Mouse (Mus musculus): Measurements from ENCODE around the gene Kcne1. TPM values are rescaled to one million over a fixed set of nuclear protein-coding genes. Genes with fewer than 3 reads are reported as not detected.

The Kcne1 gene
- total RNA-seq, 1 experiment: not detected

DNA sequence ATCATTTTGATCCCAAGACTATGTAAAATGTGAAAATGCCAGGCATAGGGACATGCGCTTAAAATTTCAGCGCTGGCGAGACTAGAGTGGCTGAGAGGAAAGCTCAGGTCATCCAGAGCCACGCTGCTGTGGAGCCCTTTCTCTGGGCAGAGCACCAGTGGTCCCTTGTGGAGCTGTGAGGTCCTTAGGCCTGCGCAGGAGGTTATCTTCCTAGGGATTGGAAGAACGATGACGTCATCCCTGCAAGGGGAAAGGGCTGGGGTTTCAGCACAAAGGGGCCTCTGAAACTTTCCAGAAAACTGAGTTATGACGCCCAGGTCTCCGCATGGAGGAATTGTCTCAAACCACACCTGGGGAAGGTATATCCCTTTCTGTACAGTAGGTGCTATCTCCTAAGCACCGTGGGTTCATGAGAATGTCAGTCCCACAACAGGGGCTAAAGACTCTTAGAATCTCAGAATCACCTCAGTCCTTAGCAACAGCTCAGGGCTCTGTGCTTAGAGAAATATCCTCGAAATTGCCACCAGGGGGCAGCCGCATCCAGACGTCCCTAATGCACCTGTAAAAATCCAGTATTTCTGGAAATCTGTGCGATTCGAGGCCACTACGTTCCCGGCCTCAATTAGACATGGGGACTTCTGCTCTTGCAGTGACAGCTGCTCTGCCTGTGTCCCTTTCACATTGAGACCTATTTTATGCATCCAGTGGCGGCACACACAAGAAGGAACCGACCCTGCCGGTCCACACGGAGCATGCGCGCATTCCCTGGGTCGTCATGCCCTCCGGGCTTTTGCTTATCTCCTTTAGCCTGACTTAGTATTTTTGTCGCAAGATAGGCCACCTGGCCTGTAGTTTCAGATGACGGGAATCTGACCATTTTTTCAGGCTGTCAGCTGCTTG, 18.4 kb downstream of the Kcne1 start:
- H3K4me3 ChIP-seq (ENCODE audit: insufficient read depth in 1 of 2, low read depth in 1 of 2, low read length in 2 of 2, poor library complexity in 1 of 2, severe bottlenecking in 1 of 2): peak overlapping the region in 1 of 2 experiments; percentile 58; a peak in 2 of 4 replicates
- in situ Hi-C loops (cut with MboI; ENCODE audit: low sequenced_read_pairs in 2 of 2, unreplicated experiment in 2 of 2): no loop called here
- no peaks in the 10 kb centered on the region for H3K36me3 ChIP-seq (ENCODE audit: control insufficient read depth, insufficient read depth, low read length, poor library complexity, severe bottlenecking)
- H3K9ac ChIP-seq (ENCODE audit: insufficient read depth, low read depth, low read length, poor library complexity, severe bottlenecking): no peak overlapping the region
- no peak overlapping the region for H3K27ac ChIP-seq (ENCODE audit: insufficient read depth, low read depth, low read length, poor library complexity, severe bottlenecking)
- H3K9me3 ChIP-seq (ENCODE audit: control insufficient read depth, insufficient read depth, low read depth, low read length): no peaks in the 10 kb centered on the region
- peaks cover 0 to 7% of the 10 kb centered on the region in 2 experiments; a peak in 1 of 4 replicates for H3K4me1 ChIP-seq (ENCODE audit: control insufficient read depth in 2 of 2, insufficient read depth in 2 of 2, low read length in 2 of 2, poor library complexity in 1 of 2)
- TF ChIP-seq ZNF384 (IDR thresholded peaks at IDR 0.05; ENCODE audit: low read depth, low read length) (no peak), ZC3H11A (IDR thresholded peaks at IDR 0.05; ENCODE audit: borderline replicate concordance, low read depth, low read length) (peak; percentile 57; the same call in 1 of the 2 replicates)
- peak; percentile 78 for DNase-seq (ENCODE audit: low read depth, low spot score)

DNA sequence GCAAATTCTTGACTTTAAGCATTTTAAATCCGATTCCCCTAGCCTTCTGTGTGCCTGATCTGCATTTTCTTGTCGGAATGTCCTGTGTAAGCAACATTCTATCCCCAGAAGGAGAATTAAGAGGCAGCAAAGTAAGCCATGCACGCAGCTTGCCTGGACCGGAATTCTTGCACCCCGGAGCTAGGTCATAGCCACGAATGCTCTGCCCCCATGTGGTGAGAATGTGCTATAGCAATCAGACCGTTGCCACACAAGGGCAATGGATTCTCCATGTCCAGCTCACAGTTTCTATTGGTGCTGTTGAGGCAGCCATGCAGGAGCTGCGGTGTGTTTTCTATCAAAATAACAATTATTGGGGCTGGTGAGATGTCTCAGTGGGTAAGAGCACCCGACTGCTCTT, 23.0 kb downstream of the Kcne1 start:
- no peak overlapping the region for H3K4me3 ChIP-seq (ENCODE audit: insufficient read depth in 1 of 2, low read depth in 1 of 2, low read length in 2 of 2, poor library complexity in 1 of 2, severe bottlenecking in 1 of 2)
- in situ Hi-C loops (cut with MboI; ENCODE audit: low sequenced_read_pairs in 2 of 2, unreplicated experiment in 2 of 2): no loop called here
- TF ChIP-seq CHD2 (IDR thresholded peaks at IDR 0.05; ENCODE audit: low read depth, low read length) (no peak), MAFK (IDR thresholded peaks at IDR 0.05; ENCODE audit: insufficient read depth, low read depth, low read length) (peak; percentile 32; the same call in 1 of the 2 replicates), ZC3H11A (IDR thresholded peaks at IDR 0.05; ENCODE audit: borderline replicate concordance, low read depth, low read length) (no peak), HCFC1 (IDR thresholded peaks at IDR 0.05; ENCODE audit: borderline replicate concordance, insufficient read depth, low read length) (no peak)

DNA sequence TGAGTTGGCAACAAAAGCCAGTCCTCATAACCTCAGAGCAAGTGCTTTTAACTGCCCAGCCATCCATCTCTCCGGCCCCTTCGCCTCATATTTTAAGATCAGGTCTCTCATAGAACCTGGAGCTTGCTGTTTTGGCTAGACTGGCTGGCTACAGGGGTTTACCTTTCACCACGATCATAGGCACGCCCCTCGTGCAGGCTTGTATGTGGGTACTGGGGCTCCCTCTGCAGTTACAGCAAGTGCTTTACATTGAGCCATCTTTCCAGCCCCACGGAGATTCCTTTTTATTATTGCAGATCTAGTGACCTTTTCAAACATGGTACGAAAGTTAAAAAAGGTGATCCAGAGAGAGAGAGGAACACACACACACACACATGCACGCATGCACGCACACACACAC, 24.7 kb downstream of the Kcne1 start:
- no peak overlapping the region for H3K27ac ChIP-seq (ENCODE audit: insufficient read depth, low read depth, low read length, poor library complexity, severe bottlenecking)
- no peaks in the 10 kb centered on the region for H3K9me3 ChIP-seq (ENCODE audit: control insufficient read depth, insufficient read depth, low read depth, low read length)
- in situ Hi-C loops (cut with MboI; ENCODE audit: low sequenced_read_pairs in 2 of 2, unreplicated experiment in 2 of 2): no loop called here
- peaks cover 3 to 6% of the 10 kb centered on the region in 2 experiments; a peak in 1 of 4 replicates for H3K4me1 ChIP-seq (ENCODE audit: control insufficient read depth in 2 of 2, insufficient read depth in 2 of 2, low read length in 2 of 2, poor library complexity in 1 of 2)
- no peak overlapping the region for H3K9ac ChIP-seq (ENCODE audit: insufficient read depth, low read depth, low read length, poor library complexity, severe bottlenecking)
- no peaks in the 10 kb centered on the region for H3K36me3 ChIP-seq (ENCODE audit: control insufficient read depth, insufficient read depth, low read length, poor library complexity, severe bottlenecking)
- DNase-seq (ENCODE audit: low read depth, low spot score): no peak
- H3K4me3 ChIP-seq (ENCODE audit: insufficient read depth in 1 of 2, low read depth in 1 of 2, low read length in 2 of 2, poor library complexity in 1 of 2, severe bottlenecking in 1 of 2): no peak overlapping the region
- TF ChIP-seq MAFK (IDR thresholded peaks at IDR 0.05; ENCODE audit: insufficient read depth, low read depth, low read length): no peak
- no peak for TF ChIP-seq HCFC1 (IDR thresholded peaks at IDR 0.05; ENCODE audit: borderline replicate concordance, insufficient read depth, low read length)
- no peak for TF ChIP-seq ZC3H11A (IDR thresholded peaks at IDR 0.05; ENCODE audit: borderline replicate concordance, low read depth, low read length)
- TF ChIP-seq CHD2 (IDR thresholded peaks at IDR 0.05; ENCODE audit: low read depth, low read length): no peak

More for the DNA sequence above, 23.0 kb downstream of the Kcne1 start:
- no peak overlapping the region for H3K27ac ChIP-seq (ENCODE audit: insufficient read depth, low read depth, low read length, poor library complexity, severe bottlenecking)
- no peaks in the 10 kb centered on the region for H3K9me3 ChIP-seq (ENCODE audit: control insufficient read depth, insufficient read depth, low read depth, low read length)
- peaks cover 3 to 13% of the 10 kb centered on the region in 2 experiments; a peak in 1 of 4 replicates for H3K4me1 ChIP-seq (ENCODE audit: control insufficient read depth in 2 of 2, insufficient read depth in 2 of 2, low read length in 2 of 2, poor library complexity in 1 of 2)
- no peak overlapping the region for H3K9ac ChIP-seq (ENCODE audit: insufficient read depth, low read depth, low read length, poor library complexity, severe bottlenecking)
- no peaks in the 10 kb centered on the region for H3K36me3 ChIP-seq (ENCODE audit: control insufficient read depth, insufficient read depth, low read length, poor library complexity, severe bottlenecking)
- peak; percentile 77 for DNase-seq (ENCODE audit: low read depth, low spot score)

DNA sequence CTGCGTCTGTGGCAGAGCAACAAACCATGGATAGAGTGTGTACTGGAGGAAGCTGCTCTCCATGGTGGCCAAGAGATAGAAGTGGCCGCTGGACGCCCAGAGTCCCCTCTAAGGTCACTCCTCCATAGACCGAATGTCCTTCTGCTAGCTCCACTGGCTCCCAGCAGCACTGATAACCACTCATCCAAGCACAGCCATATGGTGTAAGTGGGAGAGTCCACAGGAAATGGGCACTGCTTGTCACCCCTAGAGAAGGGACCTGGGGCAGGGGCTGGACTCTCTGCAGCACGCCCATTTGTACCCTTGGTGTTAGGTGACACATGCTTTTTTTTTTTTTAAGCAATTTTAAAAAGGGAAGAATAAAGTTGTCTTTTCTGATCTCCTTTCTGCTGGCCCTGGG, 28.3 kb downstream of the Kcne1 start:
- Histone ChIP-seq H3K4me3 (ENCODE audit: insufficient read depth in 1 of 2, low read depth in 1 of 2, low read length in 2 of 2, poor library complexity in 1 of 2, severe bottlenecking in 1 of 2) (no peak overlapping the region), H3K4me1 (ENCODE audit: control insufficient read depth in 2 of 2, insufficient read depth in 2 of 2, low read length in 2 of 2, poor library complexity in 1 of 2) (peaks cover 3 to 6% of the 10 kb centered on the region in 2 experiments; a peak in 1 of 4 replicates), H3K36me3 (ENCODE audit: control insufficient read depth, insufficient read depth, low read length, poor library complexity, severe bottlenecking) (no peaks in the 10 kb centered on the region), H3K27ac (ENCODE audit: insufficient read depth, low read depth, low read length, poor library complexity, severe bottlenecking) (no peak overlapping the region), H3K9me3 (ENCODE audit: control insufficient read depth, insufficient read depth, low read depth, low read length) (no peaks in the 10 kb centered on the region), H3K9ac (ENCODE audit: insufficient read depth, low read depth, low read length, poor library complexity, severe bottlenecking) (no peak overlapping the region)
- DNase-seq (ENCODE audit: low read depth, low spot score): no peak
- in situ Hi-C loops (cut with MboI; ENCODE audit: low sequenced_read_pairs in 2 of 2, unreplicated experiment in 2 of 2): no loop called here
- no peak for TF ChIP-seq MAFK (IDR thresholded peaks at IDR 0.05; ENCODE audit: insufficient read depth, low read depth, low read length)
- no peak for TF ChIP-seq HCFC1 (IDR thresholded peaks at IDR 0.05; ENCODE audit: borderline replicate concordance, insufficient read depth, low read length)
- TF ChIP-seq ZC3H11A (IDR thresholded peaks at IDR 0.05; ENCODE audit: borderline replicate concordance, low read depth, low read length): no peak
- TF ChIP-seq CHD2 (IDR thresholded peaks at IDR 0.05; ENCODE audit: low read depth, low read length): no peak
- no peak for TF ChIP-seq ZNF384 (IDR thresholded peaks at IDR 0.05; ENCODE audit: low read depth, low read length)

Measured in ES-E14 (cell line).